Mouse (Mus musculus) C2C12 (cell line): ENCODE data around the gene Tmem221. TPM values are rescaled to one million over a fixed set of nuclear protein-coding genes. Genes with fewer than 3 reads are reported as not detected.

ENCODE experiments used
- H3K27me3 ChIP-seq: one replicate; pipeline ENCODE4 v1.6.1; 2011; ENCODE audit not compliant: control insufficient read depth, insufficient read depth, insufficient read length
- H3K36me3 ChIP-seq: one replicate; pipeline ENCODE4 v1.6.1; 2011; ENCODE audit not compliant: control insufficient read depth, insufficient read depth
- H3K4me3 ChIP-seq: one replicate; pipeline ENCODE4 v1.5.1; 2011; ENCODE audit warnings: mild to moderate bottlenecking, control low read depth; ENCODE audit not compliant: poor library complexity, insufficient read depth, severe bottlenecking
- H3K79me2 ChIP-seq: one replicate; pipeline ENCODE4 v1.6.1; 2011; ENCODE audit not compliant: control insufficient read depth, insufficient read depth
- H3K79me3 ChIP-seq: one replicate; pipeline ENCODE4 v1.6.1; 2011; ENCODE audit warnings: low read depth, control low read depth
- H3ac ChIP-seq: one replicate; pipeline ENCODE3; 2011; ENCODE audit warnings: low read depth; ENCODE audit not compliant: control insufficient read depth, insufficient read length
- CEBPB ChIP-seq: IDR thresholded peaks from one replicate; pipeline ENCODE4 v1.6.1; 2011; ENCODE audit warnings: low read depth, mild to moderate bottlenecking, control low read depth, moderate library complexity
- CTCF ChIP-seq: IDR thresholded peaks from one replicate; pipeline ENCODE4 v1.5.1; 2011; ENCODE audit not compliant: control insufficient read depth, insufficient read depth, insufficient read length
- FOSL1 ChIP-seq: IDR thresholded peaks from one replicate; pipeline ENCODE4 v1.8.0; 2011; ENCODE audit warnings: mild to moderate bottlenecking, low read length; ENCODE audit not compliant: poor library complexity, insufficient read depth, severe bottlenecking
- MAX ChIP-seq: IDR thresholded peaks from one replicate; pipeline ENCODE4 v1.6.1; 2011; ENCODE audit warnings: mild to moderate bottlenecking, control low read depth
- MYOD1 ChIP-seq: IDR thresholded peaks from one replicate; pipeline ENCODE4 v1.6.1; 2011; ENCODE audit warnings: low read depth; ENCODE audit not compliant: control insufficient read depth, insufficient read length
- MYOG ChIP-seq: IDR thresholded peaks from one replicate; pipeline ENCODE4 v1.6.1; 2011; ENCODE audit not compliant: control insufficient read depth, insufficient read length; ENCODE audit errors: extremely low read depth
- USF1 ChIP-seq: IDR thresholded peaks from one replicate; pipeline ENCODE4 v1.6.1; 2011; ENCODE audit warnings: low read depth, mild to moderate bottlenecking, control low read depth, moderate library complexity
- polyA plus RNA-seq: library from polyadenylated mRNA; unstranded; fragments of >200 nt; fragmentation: generic; extraction: Trizol; gene quantifications from one replicate; pipeline ENCODE4 v1.2.1, GENCODE M21; 2012; ENCODE audit warnings: missing spikeins

Tmem221 gene
- polyA plus RNA-seq, 1 experiment = 0.18 TPM

DNA sequence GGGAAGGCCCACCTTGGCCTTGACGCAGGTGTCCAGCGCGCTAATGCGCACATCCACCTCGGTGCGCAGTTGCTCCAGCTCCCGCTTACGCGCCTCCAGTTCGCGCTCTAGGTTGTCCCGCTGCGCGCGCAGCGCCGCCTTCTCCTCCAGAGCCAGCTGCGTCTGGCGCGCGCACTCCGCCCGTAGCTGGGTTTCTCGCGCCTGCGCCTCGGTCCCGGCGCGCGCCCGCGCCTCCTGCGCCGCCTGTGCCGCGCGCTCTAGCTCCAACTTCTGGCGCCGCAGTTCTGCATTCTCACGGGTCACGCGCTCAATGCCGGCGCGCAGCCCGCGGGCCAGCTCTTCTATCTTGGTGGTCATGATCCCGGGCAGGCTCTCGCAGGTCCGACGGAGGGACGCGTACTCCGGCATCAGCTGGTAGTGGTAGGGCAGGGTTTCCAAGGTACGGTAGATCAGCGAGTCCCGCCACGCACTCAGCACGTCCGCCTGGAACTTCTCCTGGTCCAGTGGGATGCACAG, 51.0 kb downstream of the Tmem221 start:
- Histone ChIP-seq H3ac (no peak overlapping the region), H3K36me3 (no peaks in the 10 kb centered on the region), H3K4me3 (no peak overlapping the region), H3K27me3 (peaks cover 49% of the 10 kb centered on the region), H3K79me2 (no peaks in the 10 kb centered on the region), H3K79me3 (no peaks in the 10 kb centered on the region)
- TF ChIP-seq CTCF (no peak), MYOG (no peak), USF1 (no peak), CEBPB (no peak), MYOD1 (no peak), MAX (no peak), FOSL1 (no peak)

DNA sequence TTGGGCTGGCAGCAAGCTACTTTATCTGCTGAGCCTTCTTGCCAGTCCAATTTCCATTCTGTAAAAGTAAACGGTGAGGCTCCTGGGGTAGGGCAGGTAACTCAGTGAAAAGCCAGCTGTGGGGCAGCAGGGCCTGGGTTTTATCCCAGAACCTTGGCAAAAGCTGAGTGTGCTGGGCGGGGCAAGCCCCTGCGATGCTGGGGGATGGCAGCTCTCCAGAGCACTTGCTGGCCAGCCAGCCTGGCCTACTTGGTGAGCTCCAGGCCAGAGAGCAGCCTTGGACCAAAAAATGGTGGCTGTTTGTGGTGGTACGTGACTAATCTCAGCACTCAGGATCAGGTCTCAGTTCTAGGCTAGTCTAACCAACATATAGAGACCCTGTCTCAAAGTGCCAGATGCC, 52.7 kb downstream of the Tmem221 start:
- no peaks in the 10 kb centered on the region for H3K79me3 ChIP-seq
- H3K79me2 ChIP-seq = no peaks in the 10 kb centered on the region
- TF ChIP-seq MAX (no peak), CTCF (no peak), MYOD1 (no peak), MYOG (no peak), USF1 (no peak), CEBPB (no peak), FOSL1 (no peak)
- H3K4me3 ChIP-seq = no peak overlapping the region
- H3ac ChIP-seq = no peak overlapping the region
- H3K36me3 ChIP-seq = no peaks in the 10 kb centered on the region
- peaks cover 38% of the 10 kb centered on the region for H3K27me3 ChIP-seq

DNA sequence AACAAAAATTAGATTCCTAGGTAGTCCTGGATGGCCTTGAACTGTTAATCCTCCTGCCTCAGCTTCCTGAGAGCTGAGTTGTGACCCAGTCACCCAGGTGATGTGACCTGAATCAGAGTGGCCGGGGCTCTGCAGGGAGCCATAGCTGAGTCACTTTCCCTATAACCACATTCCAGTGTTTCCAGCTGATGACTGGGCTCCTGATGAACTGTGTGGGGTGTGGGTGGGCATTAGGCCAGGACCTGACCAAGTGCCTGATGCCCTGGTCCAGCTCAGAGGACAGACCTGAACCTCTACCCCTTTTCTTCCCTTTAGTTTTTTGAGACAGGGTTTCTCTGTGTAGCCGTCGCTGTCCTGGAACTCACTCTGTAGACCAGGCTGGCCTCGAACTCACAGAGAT, 53.3 kb downstream of the Tmem221 start:
- Histone ChIP-seq H3K36me3 (no peaks in the 10 kb centered on the region), H3K27me3 (peaks cover 34% of the 10 kb centered on the region), H3K79me3 (no peaks in the 10 kb centered on the region), H3K79me2 (no peaks in the 10 kb centered on the region), H3K4me3 (no peak overlapping the region), H3ac (no peak overlapping the region)
- TF ChIP-seq MYOD1 = no peak

DNA sequence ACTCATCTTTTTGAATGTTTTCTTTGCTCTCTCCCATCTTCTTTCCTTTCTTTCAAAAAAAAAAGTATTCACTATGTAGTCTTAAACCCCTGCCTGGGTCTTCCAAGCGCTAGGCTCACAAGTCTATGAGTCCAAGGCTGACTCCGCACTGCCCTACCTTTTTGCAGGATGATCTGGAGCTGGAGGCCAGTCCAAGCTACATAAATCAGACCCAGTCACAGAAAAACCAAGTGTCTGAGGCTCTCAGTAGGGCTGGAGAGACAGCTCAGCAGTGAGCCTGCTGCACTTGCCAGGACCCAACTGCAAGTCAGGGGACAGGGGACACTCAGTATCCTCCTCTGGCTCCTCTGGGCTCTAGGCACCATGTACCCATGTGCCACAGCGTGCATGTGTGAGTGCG, 54.3 kb downstream of the Tmem221 start:
- no peaks in the 10 kb centered on the region for H3K36me3 ChIP-seq
- H3ac ChIP-seq = no peak overlapping the region
- H3K27me3 ChIP-seq = peaks cover 25% of the 10 kb centered on the region
- H3K4me3 ChIP-seq = no peak overlapping the region
- no peaks in the 10 kb centered on the region for H3K79me2 ChIP-seq
- no peaks in the 10 kb centered on the region for H3K79me3 ChIP-seq
- TF ChIP-seq CTCF (no peak), MAX (no peak), FOSL1 (no peak), MYOG (no peak), CEBPB (no peak)

Other genes with a start within 250 kb of the Tmem221 start
- gene Use1, start 192.0 kb downstream of the Tmem221 start, polyA plus RNA-seq = 105 TPM
- 11.2 TPM for gene Ocel1, start 187.6 kb downstream of the Tmem221 start, polyA plus RNA-seq
- 73.0 TPM for gene Nr2f6, start 176.9 kb downstream of the Tmem221 start, polyA plus RNA-seq
- gene Ushbp1, start 163.1 kb downstream of the Tmem221 start, polyA plus RNA-seq = 0.04 TPM
- gene Babam1, start 162.0 kb downstream of the Tmem221 start, polyA plus RNA-seq = 118 TPM
- 6.3 TPM for gene Ankle1, start 152.9 kb downstream of the Tmem221 start, polyA plus RNA-seq
- 73.6 TPM for gene Abhd8, start 95.2 kb downstream of the Tmem221 start, polyA plus RNA-seq
- 121 TPM for gene Mrpl34, start 93.9 kb downstream of the Tmem221 start, polyA plus RNA-seq
- gene Dda1, start 89.7 kb downstream of the Tmem221 start, polyA plus RNA-seq = 104 TPM
- gene Ano8, start 72.9 kb downstream of the Tmem221 start, polyA plus RNA-seq = 22.1 TPM
- 21.4 TPM for gene Gtpbp3, start 70.8 kb downstream of the Tmem221 start, polyA plus RNA-seq
- 0.07 TPM for gene Plvap, start 47.1 kb downstream of the Tmem221 start, polyA plus RNA-seq
- 0.01 TPM for gene Ccdc194, start 33.2 kb downstream of the Tmem221 start, polyA plus RNA-seq
- 12.1 TPM for gene Bst2, start 21.4 kb downstream of the Tmem221 start, polyA plus RNA-seq
- 70.7 TPM for gene Mvb12a, start 15.9 kb downstream of the Tmem221 start, polyA plus RNA-seq
- 0.02 TPM for gene Nxnl1, start 7.7 kb upstream of the Tmem221 start, polyA plus RNA-seq
- gene Slc27a1, start 10.0 kb upstream of the Tmem221 start, polyA plus RNA-seq = 57.5 TPM
- gene Pgls, start 33.3 kb upstream of the Tmem221 start, polyA plus RNA-seq = 231 TPM
- 2.4 TPM for gene Fam129c, start 38.8 kb upstream of the Tmem221 start, polyA plus RNA-seq
- 72.3 TPM for gene Colgalt1, start 52.1 kb upstream of the Tmem221 start, polyA plus RNA-seq
- gene Unc13a, start 112.9 kb upstream of the Tmem221 start, polyA plus RNA-seq = 1.5 TPM
- gene Jak3, start 117.4 kb upstream of the Tmem221 start, polyA plus RNA-seq = 1.2 TPM
- gene Insl3, start 130.3 kb upstream of the Tmem221 start, polyA plus RNA-seq = 0.14 TPM
- 0.02 TPM for gene B3gnt3, start 142.9 kb upstream of the Tmem221 start, polyA plus RNA-seq
- not detected for gene Fcho1, start 166.8 kb upstream of the Tmem221 start, polyA plus RNA-seq